Mouse (Mus musculus): ENCODE measurements at regions not wholly inside any gene's neighbourhood (a gene's known extent, or its start where the extent isn't known, plus 50 kb on each side); places are given as distances from the start of the nearest gene placed in this dataset.

DNA sequence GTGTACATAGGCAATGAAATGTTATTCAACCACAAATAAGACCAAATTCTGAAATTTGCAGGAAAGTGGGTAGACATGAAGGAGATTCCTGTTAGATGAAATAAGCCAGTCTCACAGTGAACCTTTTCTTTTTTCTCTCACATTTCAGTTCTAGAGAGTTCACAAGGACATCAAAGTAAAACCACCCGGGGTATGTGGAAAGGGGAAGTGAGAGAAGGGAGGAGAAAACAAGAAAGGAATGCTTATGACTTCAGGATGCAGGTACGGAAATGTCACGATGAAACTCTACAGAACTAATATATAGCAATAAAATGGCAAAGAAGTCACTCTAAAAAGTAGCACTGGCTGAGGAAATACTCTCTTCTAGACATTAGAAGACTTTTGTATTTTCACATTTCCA is 548.7 kb upstream of the Klf4 start:
- no peaks in the 10 kb centered on the region for H3K9me3 ChIP-seq
- TF ChIP-seq GATA1 (IDR thresholded peaks at IDR 0.05; ENCODE audit: borderline replicate concordance, low read length) (no peak), FLI1 (IDR thresholded peaks at IDR 0.05; ENCODE audit: low read length) (no peak)
- peaks cover 10% of the 10 kb centered on the region for H3K4me1 ChIP-seq
- no peak overlapping the region for H3K4me3 ChIP-seq (replicated peaks)
- H3K36me3 ChIP-seq (replicated peaks; ENCODE audit: low read length) = no peaks in the 10 kb centered on the region
- H3K27me3 ChIP-seq (replicated peaks) = no peaks in the 10 kb centered on the region

DNA sequence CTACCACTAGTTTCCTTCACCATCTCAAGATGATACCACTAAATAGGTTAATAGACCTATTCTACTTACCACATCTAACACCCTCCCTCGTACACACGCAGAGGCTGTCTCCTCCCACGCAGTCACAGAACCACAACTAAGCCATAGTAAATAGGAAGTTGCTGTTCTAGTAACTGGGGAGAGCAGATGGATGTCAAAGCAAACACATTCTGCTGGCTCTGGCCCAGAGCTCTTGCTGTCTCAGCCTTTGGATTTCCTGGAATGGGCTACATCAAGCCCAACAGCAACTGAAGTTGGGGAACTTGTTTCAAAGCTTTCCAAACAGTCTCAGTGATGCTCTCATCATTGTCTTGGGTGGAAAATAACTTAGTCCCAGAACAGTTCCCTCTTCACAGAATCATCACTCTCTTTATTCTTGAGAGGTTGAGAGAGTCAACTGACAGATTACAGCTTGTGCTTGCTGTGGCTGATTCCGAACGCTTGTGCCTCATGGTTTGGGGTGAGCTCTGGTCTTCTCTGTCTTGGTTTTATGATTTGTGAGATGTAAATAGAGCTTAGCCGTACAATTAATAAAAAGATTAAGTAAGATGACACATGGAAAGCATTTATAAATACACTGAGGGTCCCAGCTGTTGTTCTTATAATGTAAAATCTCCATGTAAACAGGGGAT is 538.5 kb upstream of the Klf4 start:
- Histone ChIP-seq H3K36me3 (replicated peaks; ENCODE audit: low read length) (no peaks in the 10 kb centered on the region), H3K4me1 (peaks cover 5% of the 10 kb centered on the region), H3K9me3 (no peaks in the 10 kb centered on the region), H3K4me3 (replicated peaks) (no peak overlapping the region), H3K27me3 (replicated peaks) (peaks cover 2% of the 10 kb centered on the region)
- TF ChIP-seq FLI1 (IDR thresholded peaks at IDR 0.05; ENCODE audit: low read length) (no peak), GATA1 (IDR thresholded peaks at IDR 0.05; ENCODE audit: borderline replicate concordance, low read length) (no peak)

DNA sequence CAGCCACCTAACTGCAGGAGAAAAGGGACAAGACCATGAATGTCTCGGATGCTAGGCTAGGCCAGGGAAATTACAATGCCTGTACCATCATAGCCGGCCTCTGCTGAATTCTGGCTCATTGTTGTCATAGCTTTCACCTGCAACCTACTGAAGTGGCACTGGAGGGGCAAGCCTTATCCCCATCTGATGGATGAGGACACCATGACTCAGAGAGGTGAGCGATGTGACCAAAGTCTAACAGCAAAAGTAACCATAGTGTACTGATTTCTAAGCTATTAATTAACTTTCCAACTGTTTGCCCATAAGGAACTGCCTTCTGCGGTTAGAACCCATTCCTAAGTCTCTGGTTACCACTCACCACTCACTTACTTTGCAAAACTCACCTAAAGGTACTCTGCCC is 536.6 kb upstream of the Klf4 start:
- H3K27me3 ChIP-seq (replicated peaks) = peaks cover 2% of the 10 kb centered on the region
- H3K4me1 ChIP-seq = peaks cover 11% of the 10 kb centered on the region
- no peak overlapping the region for H3K4me3 ChIP-seq (replicated peaks)
- TF ChIP-seq FLI1 (IDR thresholded peaks at IDR 0.05; ENCODE audit: low read length) = no peak
- no peak for TF ChIP-seq GATA1 (IDR thresholded peaks at IDR 0.05; ENCODE audit: borderline replicate concordance, low read length)
- H3K9me3 ChIP-seq = no peaks in the 10 kb centered on the region
- H3K36me3 ChIP-seq (replicated peaks; ENCODE audit: low read length) = no peaks in the 10 kb centered on the region

DNA sequence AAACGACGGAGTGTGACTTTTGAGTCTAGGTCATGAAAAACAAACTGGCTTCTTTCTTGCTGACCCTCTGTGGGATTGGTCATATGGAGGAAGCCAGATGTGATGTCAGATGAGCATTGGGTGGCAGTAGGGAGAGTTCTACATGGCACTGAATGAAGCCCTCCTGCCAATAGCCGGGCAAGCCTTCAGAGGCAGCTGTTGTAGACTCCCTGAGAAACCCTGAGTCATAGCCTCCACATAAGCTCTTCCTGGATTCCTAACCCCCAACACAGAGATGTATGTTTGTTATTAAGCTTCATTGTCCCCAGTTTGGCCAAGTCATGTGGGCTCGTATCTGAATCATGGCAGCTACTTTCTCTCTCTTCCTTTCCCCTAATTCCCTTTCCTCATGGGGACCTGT is 532.4 kb upstream of the Klf4 start:
- Histone ChIP-seq H3K4me3 (replicated peaks) (no peak overlapping the region), H3K27me3 (replicated peaks) (peaks cover 2% of the 10 kb centered on the region), H3K4me1 (peaks cover 12% of the 10 kb centered on the region), H3K36me3 (replicated peaks; ENCODE audit: low read length) (no peaks in the 10 kb centered on the region), H3K9me3 (no peaks in the 10 kb centered on the region)
- TF ChIP-seq FLI1 (IDR thresholded peaks at IDR 0.05; ENCODE audit: low read length) = no peak

DNA sequence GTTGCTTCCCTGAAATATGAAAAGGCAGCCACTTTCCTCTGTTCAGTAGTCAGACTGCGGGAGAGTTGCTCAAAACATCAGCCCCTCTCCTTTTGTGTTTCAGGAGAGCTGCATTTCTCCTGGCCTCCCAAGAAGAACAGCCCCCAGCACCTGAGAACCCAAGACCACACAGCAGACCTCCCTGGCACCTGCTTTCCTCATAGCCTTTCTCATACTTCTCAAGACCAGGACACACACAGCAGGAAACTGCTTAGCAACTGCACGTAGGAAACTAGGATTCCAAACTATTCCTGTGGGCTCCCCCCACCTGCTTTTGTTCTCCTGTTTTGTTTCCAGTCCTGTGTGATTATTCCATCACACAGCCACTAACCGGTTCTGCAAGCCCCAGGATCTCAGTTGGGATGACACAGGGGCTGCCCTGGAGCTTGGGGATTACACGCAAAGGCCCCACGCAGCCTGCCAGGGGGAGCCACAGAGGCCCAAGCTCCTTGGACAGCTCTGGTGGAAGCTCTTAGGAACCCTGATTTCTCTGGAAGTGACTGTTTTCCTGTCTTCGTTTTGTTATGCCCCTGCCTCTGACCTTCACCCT is 519.6 kb upstream of the Klf4 start:
- no peaks in the 10 kb centered on the region for H3K36me3 ChIP-seq (replicated peaks; ENCODE audit: low read length)
- H3K4me3 ChIP-seq (replicated peaks) = no peak overlapping the region
- TF ChIP-seq GATA1 (IDR thresholded peaks at IDR 0.05; ENCODE audit: borderline replicate concordance, low read length) (no peak), FLI1 (IDR thresholded peaks at IDR 0.05; ENCODE audit: low read length) (no peak)
- peaks cover 15% of the 10 kb centered on the region for H3K4me1 ChIP-seq
- H3K27me3 ChIP-seq (replicated peaks) = peaks cover 7% of the 10 kb centered on the region
- H3K9me3 ChIP-seq = no peaks in the 10 kb centered on the region

DNA sequence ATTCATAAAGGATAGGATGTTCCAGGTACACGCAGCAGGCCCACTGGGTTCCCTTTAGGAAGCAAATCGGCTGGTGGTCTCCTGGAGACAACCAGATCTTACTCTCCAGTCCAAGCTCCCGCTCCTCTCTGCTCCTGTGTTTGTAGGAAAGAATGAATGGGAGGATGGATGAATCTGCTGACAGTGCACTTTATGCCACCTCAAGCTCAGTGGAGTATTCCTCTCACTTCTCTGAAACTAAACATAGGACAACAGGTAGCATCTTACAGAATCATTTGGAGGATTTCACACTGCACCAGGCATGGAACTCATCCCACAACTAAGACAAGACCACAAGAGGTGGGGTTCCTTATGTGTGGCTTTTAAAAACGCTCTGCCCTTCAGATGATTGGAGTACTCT is 507.1 kb upstream of the Klf4 start:
- H3K4me1 ChIP-seq = peaks cover 7% of the 10 kb centered on the region; the same call in 1 of the 2 replicates
- no peak for TF ChIP-seq FLI1 (IDR thresholded peaks at IDR 0.05; ENCODE audit: low read length)
- TF ChIP-seq GATA1 (IDR thresholded peaks at IDR 0.05; ENCODE audit: borderline replicate concordance, low read length) = no peak
- H3K36me3 ChIP-seq (replicated peaks; ENCODE audit: low read length) = no peaks in the 10 kb centered on the region
- H3K9me3 ChIP-seq = no peaks in the 10 kb centered on the region
- H3K27me3 ChIP-seq (replicated peaks) = no peaks in the 10 kb centered on the region
- no peak overlapping the region for H3K4me3 ChIP-seq (replicated peaks)

DNA sequence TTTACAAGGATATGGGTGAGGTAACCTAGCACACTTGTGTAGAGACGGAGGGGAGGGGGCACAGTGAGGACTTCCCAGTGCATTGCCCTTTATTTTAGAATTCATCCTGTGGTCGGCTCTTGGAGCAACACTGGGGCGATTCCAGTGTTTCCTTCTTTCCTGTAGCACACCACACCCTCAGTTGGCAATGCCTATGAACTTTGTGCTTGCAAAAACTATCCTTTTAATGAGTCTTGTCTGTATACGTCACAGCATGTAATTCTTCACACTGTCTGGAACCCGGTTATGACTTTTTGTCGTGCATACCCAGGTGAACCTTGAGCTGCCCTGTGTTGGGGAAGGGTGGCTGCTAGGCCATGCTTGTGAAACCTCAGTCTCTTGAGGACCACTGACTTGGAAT is 504.1 kb upstream of the Klf4 start:
- TF ChIP-seq GATA1 (IDR thresholded peaks at IDR 0.05; ENCODE audit: borderline replicate concordance, low read length) = no peak
- TF ChIP-seq FLI1 (IDR thresholded peaks at IDR 0.05; ENCODE audit: low read length) = no peak
- Histone ChIP-seq H3K27me3 (replicated peaks) (no peaks in the 10 kb centered on the region), H3K4me3 (replicated peaks) (no peak overlapping the region), H3K36me3 (replicated peaks; ENCODE audit: low read length) (no peaks in the 10 kb centered on the region), H3K9me3 (no peaks in the 10 kb centered on the region), H3K4me1 (peaks cover 11% of the 10 kb centered on the region)

DNA sequence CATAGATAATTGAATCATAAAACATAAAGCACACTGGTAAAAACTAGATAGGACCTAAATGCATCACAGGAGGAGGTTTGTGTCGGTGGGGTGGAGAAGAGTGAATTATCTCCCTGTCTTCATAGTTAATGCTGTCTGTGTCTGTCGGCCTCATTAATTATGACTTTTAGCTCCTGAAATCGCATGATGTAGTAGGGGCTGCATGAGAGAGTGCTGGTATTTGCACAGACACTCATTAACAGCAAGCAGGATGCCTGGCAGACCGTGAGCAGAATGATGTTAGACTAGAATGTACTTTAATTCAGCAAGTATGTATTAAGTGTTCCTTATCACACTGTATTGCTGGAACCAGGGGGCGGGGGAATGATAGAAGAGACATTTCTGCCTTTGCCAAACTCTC is 503.3 kb upstream of the Klf4 start:
- Histone ChIP-seq H3K27me3 (replicated peaks) (no peaks in the 10 kb centered on the region), H3K36me3 (replicated peaks; ENCODE audit: low read length) (no peaks in the 10 kb centered on the region), H3K4me1 (peaks cover 14% of the 10 kb centered on the region), H3K4me3 (replicated peaks) (no peak overlapping the region), H3K9me3 (no peaks in the 10 kb centered on the region)
- no peak for TF ChIP-seq GATA1 (IDR thresholded peaks at IDR 0.05; ENCODE audit: borderline replicate concordance, low read length)
- TF ChIP-seq FLI1 (IDR thresholded peaks at IDR 0.05; ENCODE audit: low read length) = no peak

DNA sequence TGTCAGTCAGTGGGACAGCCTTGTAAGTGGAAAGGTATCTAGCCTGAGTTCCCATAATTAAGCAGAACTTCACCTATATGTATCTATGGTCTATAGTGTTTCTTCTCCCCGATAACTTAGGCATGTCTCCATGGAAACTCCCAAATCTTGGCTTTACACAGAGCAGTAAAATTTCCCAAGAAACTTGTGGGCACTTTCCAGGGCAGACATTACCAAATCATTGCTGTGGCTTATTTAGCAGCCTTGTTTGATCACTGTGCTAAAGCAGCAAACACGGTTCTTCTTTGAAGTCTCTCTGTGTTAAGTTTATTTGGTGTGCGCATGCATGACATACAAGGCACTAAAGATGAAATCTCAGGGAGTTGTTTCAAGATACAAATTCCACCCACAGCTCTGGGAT is 496.2 kb upstream of the Klf4 start:
- TF ChIP-seq GATA1 (IDR thresholded peaks at IDR 0.05; ENCODE audit: borderline replicate concordance, low read length) (no peak), FLI1 (IDR thresholded peaks at IDR 0.05; ENCODE audit: low read length) (no peak)
- H3K9me3 ChIP-seq = 0 out of 2 replicates have a peak, but pooled peaks cover 3% of the 10 kb centered on the region
- no peak overlapping the region for H3K4me3 ChIP-seq (replicated peaks)
- H3K4me1 ChIP-seq = peaks cover 8% of the 10 kb centered on the region; the same call in 1 of the 2 replicates
- no peaks in the 10 kb centered on the region for H3K27me3 ChIP-seq (replicated peaks)
- no peaks in the 10 kb centered on the region for H3K36me3 ChIP-seq (replicated peaks; ENCODE audit: low read length)

DNA sequence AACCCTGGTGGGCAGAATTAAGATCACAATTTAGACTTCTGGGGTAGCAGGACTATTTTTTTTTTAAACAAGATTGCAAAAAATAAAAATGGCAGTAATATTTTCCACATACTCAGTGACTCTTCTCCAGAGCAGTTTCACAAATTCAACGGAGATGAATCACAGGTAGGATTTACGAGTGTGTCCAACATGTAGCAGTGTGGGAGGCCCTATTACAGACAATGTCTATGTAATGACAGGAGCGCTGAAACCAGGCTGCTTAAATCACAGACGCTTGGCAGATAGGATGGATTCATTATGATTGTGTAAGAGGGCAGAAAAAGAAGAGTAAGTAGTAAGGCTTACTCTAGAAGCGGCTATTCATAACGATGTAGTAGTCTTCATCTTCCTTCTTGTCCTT is 495.0 kb upstream of the Klf4 start:
- H3K4me1 ChIP-seq = peaks cover 8% of the 10 kb centered on the region; the same call in 1 of the 2 replicates
- TF ChIP-seq FLI1 (IDR thresholded peaks at IDR 0.05; ENCODE audit: low read length) = no peak
- TF ChIP-seq GATA1 (IDR thresholded peaks at IDR 0.05; ENCODE audit: borderline replicate concordance, low read length) = no peak

More for the DNA sequence above, 495.0 kb upstream of the Klf4 start:
- Histone ChIP-seq H3K36me3 (replicated peaks; ENCODE audit: low read length) (no peaks in the 10 kb centered on the region), H3K27me3 (replicated peaks) (no peaks in the 10 kb centered on the region), H3K4me3 (replicated peaks) (no peak overlapping the region), H3K9me3 (peaks cover 7% of the 10 kb centered on the region; the same call in 1 of the 2 replicates)
